Mouse (Mus musculus) midbrain, postnatal 0 days (tissue): ENCODE data around the gene Commd1. TPM values are rescaled to one million over a fixed set of nuclear protein-coding genes. Genes with fewer than 3 reads are reported as not detected.
A peak's percentile ranks its signal among the peaks of the same experiment; 100 is the strongest.

Experiments used
- ATAC-seq: fragments of 200-750 bp; cut with Nextera tagmentation; 2 replicates; pipeline ENCODE4 v1.8.0; 2017; ENCODE audit warnings: moderate number of reproducible peaks, mild to moderate bottlenecking, moderate TSS enrichment, moderate library complexity; ENCODE audit not compliant: low FRiP score
- DNase-seq: peaks from one replicate; pipeline ENCODE4 v3.0.0-alpha.2; 2015; ENCODE audit warnings: low spot score
- H3K27ac ChIP-seq: fragments of 300-500 bp; sonication (generic); 2 replicates; pipeline ENCODE4 v1.5.1; 2014; ENCODE audit warnings: low read depth, mild to moderate bottlenecking, low read length, mixed read lengths
- H3K27me3 ChIP-seq: fragments of 300-500 bp; sonication (generic); 2 replicates; pipeline ENCODE4 v1.6.1; 2014; ENCODE audit warnings: low read length, control low read depth, mixed read lengths; ENCODE audit not compliant: insufficient read depth
- H3K36me3 ChIP-seq: fragments of 300-500 bp; sonication (generic); 2 replicates; pipeline ENCODE4 v1.6.1; 2014; ENCODE audit warnings: low read length, control low read depth, mixed read lengths; ENCODE audit not compliant: insufficient read depth
- H3K4me1 ChIP-seq: fragments of 300-500 bp; sonication (generic); 2 replicates; pipeline ENCODE4 v1.6.1; 2014; ENCODE audit warnings: mild to moderate bottlenecking, control low read depth, antibody characterized with exemption, low read length, mixed read lengths; ENCODE audit not compliant: insufficient read depth
- H3K4me2 ChIP-seq: fragments of 300-500 bp; sonication (generic); 2 replicates; pipeline ENCODE4 v1.6.1; 2014; ENCODE audit warnings: low read depth, mild to moderate bottlenecking, low read length, mixed read lengths; ENCODE audit not compliant: poor library complexity, severe bottlenecking
- H3K4me3 ChIP-seq: fragments of 300-500 bp; sonication (generic); 2 replicates; pipeline ENCODE4 v1.5.1; 2014; ENCODE audit warnings: low read depth, mild to moderate bottlenecking, low read length, moderate library complexity
- H3K9ac ChIP-seq: fragments of 300-500 bp; sonication (generic); replicated peaks from 2 replicates; pipeline ENCODE4 v1.6.1; 2014; ENCODE audit warnings: mild to moderate bottlenecking, low read length, moderate library complexity, mixed read lengths; ENCODE audit not compliant: poor library complexity, severe bottlenecking
- H3K9me3 ChIP-seq: fragments of 300-500 bp; sonication (generic); 2 replicates; pipeline ENCODE4 v1.6.1; 2016; ENCODE audit warnings: low read length, control low read depth
- CTCF ChIP-seq: IDR thresholded peaks from 2 replicates; pipeline ENCODE4 v1.5.1; 2016; ENCODE audit warnings: antibody characterized with exemption, mild to moderate bottlenecking
- WGBS: fragments of 180-500 bp; shearing (Covaris S2); extraction: QIAGEN DNeasy Blood & Tissue Kit; methylation state at CpG from one replicate; pipeline ENCODE4 v1.1.7; 2014; 5-methylcytosine and 5-hydroxymethylcytosine counted together
- polyA plus RNA-seq: library from polyadenylated mRNA; unstranded; fragments of >200 nt; fragmentation: Nextera tagmentation; extraction: Ambion mirVana; gene quantifications from 2 replicates; pipeline ENCODE4 v1.2.1, GENCODE M21; 2015
- total RNA-seq: library from RNA; depleted of rRNA; stranded (reverse); fragments of >200 nt; gene quantifications from 2 replicates; pipeline ENCODE4 v1.2.3, GENCODE M21; 2014

The Commd1 gene
- total and polyA plus RNA-seq, 2 experiments from 2014 or later, result 23.5 to 221 TPM

GRCm38 (mm10) chr11:22858441-22859300 is 123.5 kb downstream of the Commd1 start:
- peak overlapping the region; percentile 78 for H3K4me3 ChIP-seq

GRCm38 (mm10) chr11:22857705-22858440 is 124.3 kb downstream of the Commd1 start:
- Histone ChIP-seq H3K4me1 (peaks cover 14% of the 10 kb centered on the region; the same call in 1 of the 2 replicates), H3K27me3 (peaks cover 34% of the 10 kb centered on the region), H3K4me2 (peak overlapping the region; percentile 77), H3K36me3 (no peaks in the 10 kb centered on the region), H3K27ac (no peak overlapping the region), H3K4me3 (peak overlapping the region; percentile 78), H3K9me3 (no peaks in the 10 kb centered on the region), H3K9ac (0 out of 2 replicates have a peak overlapping the region, but pooled peaks have one; percentile 56)
- no peak for ATAC-seq
- WGBS, result 18% methylated on average over 25 of the region's 25 CpGs
- no peak for DNase-seq
- no peak for TF ChIP-seq CTCF

More at GRCm38 (mm10) chr11:22858441-22859300, 123.5 kb downstream of the Commd1 start:
- peaks cover 40% of the 10 kb centered on the region for H3K27me3 ChIP-seq
- H3K9me3 ChIP-seq, result no peaks in the 10 kb centered on the region
- H3K9ac ChIP-seq, result peak overlapping the region; percentile 56
- WGBS, result 2% methylated on average over 50 of the region's 50 CpGs
- H3K4me1 ChIP-seq, result peaks cover 14% of the 10 kb centered on the region; the same call in 1 of the 2 replicates
- TF ChIP-seq CTCF, result no peak
- DNase-seq, result no peak
- H3K27ac ChIP-seq, result no peak overlapping the region
- ATAC-seq, result peak; percentile 35
- H3K36me3 ChIP-seq, result no peaks in the 10 kb centered on the region
- H3K4me2 ChIP-seq, result peak overlapping the region; percentile 77

GRCm38 (mm10) chr11:22857106-22857704 is 125.0 kb downstream of the Commd1 start:
- no peak overlapping the region for H3K9ac ChIP-seq
- no peak for DNase-seq
- H3K4me3 ChIP-seq, result no peak overlapping the region
- peaks cover 34% of the 10 kb centered on the region for H3K27me3 ChIP-seq
- H3K36me3 ChIP-seq, result no peaks in the 10 kb centered on the region
- H3K9me3 ChIP-seq, result no peaks in the 10 kb centered on the region
- H3K4me2 ChIP-seq, result no peak overlapping the region
- peaks cover 14% of the 10 kb centered on the region; the same call in 1 of the 2 replicates for H3K4me1 ChIP-seq
- TF ChIP-seq CTCF, result no peak
- no peak overlapping the region for H3K27ac ChIP-seq
- ATAC-seq, result no peak
- 84% methylated on average over 5 of the region's 5 CpGs for WGBS

- DNase-seq (no peak), ATAC-seq (no peak)
- H3K27me3 ChIP-seq, result peaks cover 34% of the 10 kb centered on the region
- no peaks in the 10 kb centered on the region for H3K36me3 ChIP-seq
- TF ChIP-seq CTCF, result no peak
- 77% methylated on average over 3 of the region's 3 CpGs for WGBS
- no peak overlapping the region for H3K4me2 ChIP-seq
- H3K9me3 ChIP-seq, result no peaks in the 10 kb centered on the region
- no peak overlapping the region for H3K27ac ChIP-seq
- no peak overlapping the region for H3K4me3 ChIP-seq
- no peak overlapping the region for H3K9ac ChIP-seq
- peaks cover 14% of the 10 kb centered on the region; the same call in 1 of the 2 replicates for H3K4me1 ChIP-seq
Measured at GRCm38 (mm10) chr11:22856371-22856965, 125.7 kb downstream of the Commd1 start.

GRCm38 (mm10) chr11:22854571-22854970 is 127.6 kb downstream of the Commd1 start:
- 87% methylated on average over 4 of the region's 4 CpGs for WGBS
- Histone ChIP-seq H3K27ac (no peak overlapping the region), H3K4me3 (no peak overlapping the region), H3K9me3 (no peaks in the 10 kb centered on the region), H3K27me3 (peaks cover 17% of the 10 kb centered on the region), H3K36me3 (no peaks in the 10 kb centered on the region), H3K9ac (no peak overlapping the region), H3K4me1 (peaks cover 9% of the 10 kb centered on the region; the same call in 1 of the 2 replicates), H3K4me2 (no peak overlapping the region)
- no peak for DNase-seq
- no peak for ATAC-seq
- TF ChIP-seq CTCF, result no peak
